Mouse (Mus musculus): ENCODE data around the gene D17H6S53E. TPM values are rescaled to one million over a fixed set of nuclear protein-coding genes. Genes with fewer than 3 reads are reported as not detected.

D17H6S53E gene
- polyA plus RNA-seq, 1 experiment from 2014 or later = 16.3 TPM

DNA sequence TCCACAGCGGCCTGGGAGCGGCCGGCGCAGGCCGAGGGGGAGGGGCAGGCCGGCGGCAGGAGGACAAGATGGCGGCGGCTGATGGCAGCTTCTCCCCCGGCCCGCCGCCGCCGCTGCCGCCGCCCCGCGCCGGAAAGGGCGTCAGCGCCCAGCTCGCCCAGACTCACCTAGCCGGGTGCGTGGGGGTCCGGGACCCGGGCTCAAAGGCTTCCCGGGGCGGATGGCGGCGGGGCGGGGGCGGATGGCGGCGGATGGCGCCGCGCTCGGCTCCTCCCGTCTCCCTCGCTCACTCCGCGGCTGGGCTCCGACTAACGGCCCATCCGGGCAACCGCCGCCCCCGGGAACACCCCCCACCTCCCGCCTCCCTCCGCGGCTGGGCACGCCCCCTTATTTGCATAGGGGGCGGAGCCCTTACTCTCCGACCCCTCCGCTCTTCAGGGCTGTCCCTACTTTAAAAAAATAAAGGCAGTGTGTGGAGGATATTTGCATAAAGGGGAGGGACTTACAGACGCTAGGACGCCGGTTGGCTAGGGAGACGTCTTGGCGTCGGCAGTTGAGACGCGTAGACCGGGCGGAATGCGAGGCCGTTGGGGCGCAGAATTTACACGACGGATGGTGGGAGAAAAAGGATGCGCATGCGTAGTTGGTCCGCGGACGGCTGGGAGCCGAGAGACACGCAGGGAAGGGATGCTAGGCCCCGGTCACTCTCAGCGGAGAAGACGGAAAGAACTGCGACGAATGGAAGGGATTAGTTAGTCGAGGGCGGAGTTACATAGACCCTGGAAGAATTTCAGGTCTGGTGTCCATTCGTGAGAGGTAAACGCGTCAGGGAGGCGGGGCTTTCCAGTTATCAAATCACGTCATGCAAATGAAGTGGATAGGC, 38.6 kb downstream of the D17H6S53E start, which contains the start of gene Prrc2a:
TSS of gene Prrc2a (minus strand) at position 330 of the 883 bp plus-strand sequence.
- peak; percentile 100 for DNase-seq (ENCODE audit: low spot score)
- Histone ChIP-seq H3K9me3 (ENCODE audit: low read length) (no peaks in the 10 kb centered on the region), H3K4me2 (replicated peaks; ENCODE audit: low read depth, low read length) (peak within 1 kb of the TSS; percentile 71), H3K27ac (ENCODE audit: low read length) (peak within 1 kb of the TSS; percentile 97), H3K4me1 (ENCODE audit: insufficient read depth, low read depth, low read length) (peaks cover 12% of the 10 kb centered on the region), H3K9ac (replicated peaks; ENCODE audit: low read depth) (peak within 1 kb of the TSS; percentile 99), H3K4me3 (ENCODE audit: low read depth, low read length) (peak within 1 kb of the TSS; percentile 97), H3K36me3 (ENCODE audit: insufficient read depth, low read length) (peaks cover 20% of the 10 kb centered on the region), H3K27me3 (replicated peaks; ENCODE audit: insufficient read depth, low read length) (no peaks in the 10 kb centered on the region)
- ATAC-seq = peak; percentile 96
- 1% methylated on average over 40 of the region's 89 CpGs for WGBS
- TF ChIP-seq CTCF (IDR thresholded peaks at IDR 0.05) (0 out of 2 replicates have a peak, but pooled peaks have one; percentile 6), EP300 (IDR thresholded peaks at IDR 0.05) (no peak)

DNA sequence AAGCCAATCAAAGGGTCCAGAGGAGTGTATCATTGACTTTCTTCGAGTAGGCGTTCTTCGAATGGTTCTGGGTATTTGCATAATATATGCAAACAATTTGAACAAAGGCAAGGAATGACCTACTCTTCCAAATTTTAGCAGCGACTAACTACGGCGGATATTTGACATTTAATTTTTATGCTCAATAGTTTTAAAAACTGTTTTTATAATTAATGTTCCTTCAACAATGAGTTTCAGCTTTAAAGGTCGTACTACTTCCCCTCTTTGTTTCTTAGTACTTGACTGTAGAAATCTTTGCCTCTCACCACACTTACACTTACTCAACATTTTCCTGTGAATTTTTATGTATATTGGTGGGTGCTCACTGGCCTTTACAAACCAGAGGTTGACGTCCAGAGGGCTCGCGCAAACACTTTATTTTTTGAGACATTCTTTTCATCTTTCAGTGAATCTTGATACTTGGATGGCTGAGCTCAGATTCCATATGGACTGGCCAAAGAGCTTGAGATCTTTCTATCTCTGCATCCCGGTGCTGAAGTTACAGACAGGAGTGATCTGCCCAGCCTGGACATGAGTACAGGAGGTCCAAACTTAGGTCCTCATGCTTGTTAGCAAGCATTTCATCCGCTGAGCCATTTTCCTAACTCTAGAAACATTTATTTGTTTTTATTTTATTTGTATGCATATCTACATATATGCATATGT, 39.4 kb downstream of the D17H6S53E start:
- DNase-seq (ENCODE audit: low spot score) = no peak
- peak overlapping the region; percentile 97 for H3K4me3 ChIP-seq (ENCODE audit: low read depth, low read length)
- H3K27me3 ChIP-seq (replicated peaks; ENCODE audit: insufficient read depth, low read length) = no peaks in the 10 kb centered on the region
- WGBS = 14% methylated on average over 12 of the region's 12 CpGs
- H3K4me2 ChIP-seq (replicated peaks; ENCODE audit: low read depth, low read length) = peak overlapping the region; percentile 46
- peak; percentile 82; the same call in 1 of the 2 replicates for ATAC-seq
- peaks cover 12% of the 10 kb centered on the region for H3K36me3 ChIP-seq (ENCODE audit: insufficient read depth, low read length)
- TF ChIP-seq CTCF (IDR thresholded peaks at IDR 0.05) = no peak
- no peak; the same call in 1 of the 2 replicates for TF ChIP-seq EP300 (IDR thresholded peaks at IDR 0.05)
- peak overlapping the region; percentile 96 for H3K27ac ChIP-seq (ENCODE audit: low read length)
- H3K9me3 ChIP-seq (ENCODE audit: low read length) = no peaks in the 10 kb centered on the region
- peak overlapping the region; percentile 34; the same call in 1 of the 2 replicates for H3K9ac ChIP-seq (replicated peaks; ENCODE audit: low read depth)
- H3K4me1 ChIP-seq (ENCODE audit: insufficient read depth, low read depth, low read length) = peaks cover 12% of the 10 kb centered on the region

DNA sequence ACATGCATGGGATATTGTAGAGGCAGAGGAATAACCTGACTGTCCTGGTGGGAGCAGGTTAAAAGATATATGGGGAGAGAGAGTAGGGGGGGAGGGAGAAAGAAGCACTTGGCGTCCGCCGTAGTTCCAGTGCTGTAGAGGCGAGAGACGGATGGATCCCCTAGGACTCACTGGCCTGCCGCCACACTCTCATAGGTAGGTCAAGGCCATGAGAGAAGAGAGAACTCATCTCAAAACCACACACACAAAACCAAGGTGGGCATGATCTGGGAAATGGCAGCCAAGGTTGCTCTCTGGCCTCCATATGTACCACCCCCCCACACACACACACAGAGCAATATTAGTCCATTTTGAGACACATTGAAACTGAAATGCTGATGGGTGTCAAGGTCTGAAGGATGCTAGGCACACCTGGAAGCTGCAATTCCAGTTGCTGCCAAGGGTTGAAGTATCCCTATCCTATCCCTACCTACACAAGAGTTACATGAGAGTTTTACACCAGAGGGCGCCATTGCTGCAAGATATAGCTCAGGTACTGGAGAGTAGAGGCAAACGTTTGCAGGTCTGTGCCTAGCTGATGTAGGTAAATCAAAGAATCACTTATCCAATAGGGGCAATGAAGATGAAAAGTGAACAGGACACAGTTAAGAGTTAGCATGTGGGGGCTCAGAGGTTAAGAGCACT, 40.3 kb downstream of the D17H6S53E start:
- H3K4me3 ChIP-seq (ENCODE audit: low read depth, low read length) = no peak overlapping the region
- H3K27ac ChIP-seq (ENCODE audit: low read length) = peak overlapping the region; percentile 96; the same call in 1 of the 2 replicates
- WGBS = 69% methylated on average over 8 of the region's 8 CpGs
- DNase-seq (ENCODE audit: low spot score) (peak; percentile 81), ATAC-seq (no peak)
- H3K4me1 ChIP-seq (ENCODE audit: insufficient read depth, low read depth, low read length) = peaks cover 12% of the 10 kb centered on the region
- 0 out of 2 replicates have a peak, but pooled peaks cover 5% of the 10 kb centered on the region for H3K36me3 ChIP-seq (ENCODE audit: insufficient read depth, low read length)
- no peak overlapping the region for H3K4me2 ChIP-seq (replicated peaks; ENCODE audit: low read depth, low read length)
- H3K27me3 ChIP-seq (replicated peaks; ENCODE audit: insufficient read depth, low read length) = no peaks in the 10 kb centered on the region
- no peak for TF ChIP-seq EP300 (IDR thresholded peaks at IDR 0.05)
- peak; percentile 83 for TF ChIP-seq CTCF (IDR thresholded peaks at IDR 0.05)
- no peaks in the 10 kb centered on the region for H3K9me3 ChIP-seq (ENCODE audit: low read length)
- no peak overlapping the region for H3K9ac ChIP-seq (replicated peaks; ENCODE audit: low read depth)

DNA sequence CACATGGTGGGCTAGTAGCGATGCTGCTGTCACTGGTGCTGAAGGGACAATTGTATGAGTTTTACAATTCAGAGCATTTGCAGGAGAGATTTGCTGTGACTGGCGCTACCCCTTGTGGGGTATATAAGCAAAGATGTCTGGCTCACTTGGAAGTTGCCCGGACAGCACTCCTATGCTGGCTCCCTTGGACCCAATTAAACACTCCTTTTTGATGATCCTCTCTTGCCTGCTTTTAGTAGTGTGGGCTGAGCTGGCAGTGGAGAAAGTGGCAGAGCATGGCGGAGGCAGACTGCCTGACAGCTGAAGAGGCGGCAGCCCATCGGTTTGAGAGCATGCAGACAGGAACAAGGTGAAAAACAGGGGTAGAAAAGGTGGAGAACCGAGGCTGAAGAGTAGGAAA, 41.6 kb downstream of the D17H6S53E start:
- TF ChIP-seq EP300 (IDR thresholded peaks at IDR 0.05) = no peak
- no peak for TF ChIP-seq CTCF (IDR thresholded peaks at IDR 0.05)
- Histone ChIP-seq H3K9me3 (ENCODE audit: low read length) (no peaks in the 10 kb centered on the region), H3K27ac (ENCODE audit: low read length) (no peak overlapping the region), H3K4me3 (ENCODE audit: low read depth, low read length) (no peak overlapping the region), H3K9ac (replicated peaks; ENCODE audit: low read depth) (no peak overlapping the region), H3K36me3 (ENCODE audit: insufficient read depth, low read length) (no peaks in the 10 kb centered on the region), H3K4me1 (ENCODE audit: insufficient read depth, low read depth, low read length) (peaks cover 7% of the 10 kb centered on the region; the same call in 1 of the 2 replicates), H3K4me2 (replicated peaks; ENCODE audit: low read depth, low read length) (no peak overlapping the region), H3K27me3 (replicated peaks; ENCODE audit: insufficient read depth, low read length) (no peaks in the 10 kb centered on the region)
- ATAC-seq (no peak), DNase-seq (ENCODE audit: low spot score) (no peak)
- 86% methylated on average over 7 of the region's 7 CpGs for WGBS

DNA sequence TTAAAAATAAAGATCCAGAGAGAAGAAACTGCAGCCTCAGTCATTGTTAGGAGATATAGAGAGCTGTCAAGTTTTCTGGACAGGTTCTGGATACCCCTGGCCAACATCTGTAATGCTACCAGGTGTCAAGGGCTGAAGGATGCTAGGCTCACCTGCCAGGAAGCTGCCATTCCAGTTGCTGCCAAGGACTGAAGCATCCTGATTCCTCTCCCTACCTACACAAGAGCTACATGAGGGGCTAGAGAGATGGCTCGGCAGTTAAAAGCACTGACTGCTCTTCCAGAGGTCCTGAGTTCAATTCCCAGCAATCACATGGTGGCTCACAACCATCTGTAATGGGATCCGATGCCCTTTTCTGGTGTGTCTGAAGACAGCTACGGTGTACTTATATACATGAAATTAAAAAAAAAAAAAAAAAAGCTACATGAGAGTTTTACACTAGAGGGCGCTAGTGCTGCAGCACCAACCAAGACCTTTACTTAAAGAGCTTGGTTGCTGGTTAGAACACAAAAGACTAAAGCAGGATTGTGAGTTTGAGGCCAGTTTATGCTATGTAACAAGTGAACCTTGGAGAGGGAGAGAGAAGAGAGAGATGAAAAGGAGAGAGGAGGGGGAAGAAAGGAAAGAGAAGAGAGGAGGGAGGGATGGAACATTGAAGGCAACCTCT, 42.5 kb downstream of the D17H6S53E start:
- ATAC-seq (no peak), DNase-seq (ENCODE audit: low spot score) (peak; percentile 82)
- Histone ChIP-seq H3K27me3 (replicated peaks; ENCODE audit: insufficient read depth, low read length) (no peaks in the 10 kb centered on the region), H3K27ac (ENCODE audit: low read length) (no peak overlapping the region), H3K9ac (replicated peaks; ENCODE audit: low read depth) (no peak overlapping the region), H3K4me3 (ENCODE audit: low read depth, low read length) (no peak overlapping the region), H3K4me1 (ENCODE audit: insufficient read depth, low read depth, low read length) (peaks cover 7% of the 10 kb centered on the region; the same call in 1 of the 2 replicates), H3K9me3 (ENCODE audit: low read length) (no peaks in the 10 kb centered on the region), H3K4me2 (replicated peaks; ENCODE audit: low read depth, low read length) (no peak overlapping the region), H3K36me3 (ENCODE audit: insufficient read depth, low read length) (no peaks in the 10 kb centered on the region)
- TF ChIP-seq EP300 (IDR thresholded peaks at IDR 0.05) = no peak
- TF ChIP-seq CTCF (IDR thresholded peaks at IDR 0.05) = peak; percentile 76
- 17% methylated on average over 4 of the region's 4 CpGs for WGBS
